Mouse (Mus musculus): ENCODE measurements around the gene Gprin1. TPM values are rescaled to one million over a fixed set of nuclear protein-coding genes. Genes with fewer than 3 reads are reported as not detected.

Gene Gprin1
- polyA plus RNA-seq, 1 experiment from 2014 or later, result not detected

- H3K9ac ChIP-seq (replicated peaks; ENCODE audit: low read depth), result no peak overlapping the region
- no peak overlapping the region for H3K27ac ChIP-seq (ENCODE audit: low read length)
- DNase-seq (ENCODE audit: low spot score), result no peak
- 2% methylated on average over 8 of the region's 8 CpGs for WGBS
- no peak for ATAC-seq
- no peak overlapping the region for H3K4me2 ChIP-seq (replicated peaks; ENCODE audit: low read depth, low read length)
- H3K36me3 ChIP-seq (ENCODE audit: insufficient read depth, low read length), result no peaks in the 10 kb centered on the region
- H3K27me3 ChIP-seq (replicated peaks; ENCODE audit: insufficient read depth, low read length), result peaks cover 16% of the 10 kb centered on the region
- no peak overlapping the region for H3K4me3 ChIP-seq (ENCODE audit: low read depth, low read length)
- H3K4me1 ChIP-seq (ENCODE audit: insufficient read depth, low read depth, low read length), result peaks cover 5% of the 10 kb centered on the region; the same call in 1 of the 2 replicates
- no peaks in the 10 kb centered on the region for H3K9me3 ChIP-seq (ENCODE audit: low read length)
- no peak for TF ChIP-seq CTCF (IDR thresholded peaks at IDR 0.05)
These were observed 1.0 kb upstream of the Gprin1 start for GRCm38 (mm10) chr13:54750699-54751098.

DNA sequence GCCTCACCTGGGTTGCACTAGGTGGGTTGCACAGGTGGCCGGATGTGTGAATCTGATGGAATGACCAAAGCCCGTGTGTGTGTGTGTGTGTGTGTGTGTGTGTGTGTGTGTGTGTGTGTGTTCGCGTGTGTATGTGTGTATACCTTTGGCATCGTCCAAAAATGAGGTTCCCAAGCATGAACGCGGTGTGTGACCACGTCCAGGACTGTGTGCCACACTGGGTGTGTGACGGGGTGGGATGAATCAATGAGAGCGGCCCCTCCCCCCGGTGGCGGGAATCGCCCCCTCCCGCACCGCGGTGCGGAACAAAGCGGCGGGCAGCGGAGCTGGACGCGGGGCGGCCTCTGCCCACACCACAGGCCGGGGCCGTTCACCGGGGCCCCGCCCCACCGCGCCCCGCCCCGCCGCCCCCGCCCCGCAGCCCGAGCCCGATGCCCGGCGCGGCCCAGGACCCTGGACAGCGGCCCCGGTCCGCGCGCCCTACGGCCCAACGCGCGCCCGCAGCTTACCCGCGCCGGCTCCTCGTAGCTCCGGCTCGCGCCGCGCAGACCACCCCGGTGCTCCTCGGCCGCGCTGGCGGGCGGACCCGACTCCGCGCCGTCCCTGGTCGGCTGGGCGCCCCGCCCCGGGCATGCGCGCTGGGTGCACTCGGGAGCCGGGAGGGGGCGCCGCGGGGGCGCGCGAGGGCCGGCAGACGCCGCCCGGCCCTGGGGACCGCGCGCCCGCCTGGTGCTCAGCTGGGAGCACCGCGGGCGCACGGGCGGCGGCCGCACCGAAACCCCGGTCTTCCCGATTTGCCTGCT, 412 bp downstream of the Gprin1 start:
- Histone ChIP-seq H3K27ac (ENCODE audit: low read length) (no peak overlapping the region), H3K36me3 (ENCODE audit: insufficient read depth, low read length) (no peaks in the 10 kb centered on the region), H3K9me3 (ENCODE audit: low read length) (no peaks in the 10 kb centered on the region), H3K4me3 (ENCODE audit: low read depth, low read length) (peak overlapping the region; percentile 45), H3K9ac (replicated peaks; ENCODE audit: low read depth) (no peak overlapping the region), H3K4me2 (replicated peaks; ENCODE audit: low read depth, low read length) (peak overlapping the region; percentile 75), H3K4me1 (ENCODE audit: insufficient read depth, low read depth, low read length) (peaks cover 5% of the 10 kb centered on the region; the same call in 1 of the 2 replicates), H3K27me3 (replicated peaks; ENCODE audit: insufficient read depth, low read length) (peaks cover 12% of the 10 kb centered on the region)
- DNase-seq (ENCODE audit: low spot score) (peak; percentile 32), ATAC-seq (peak; percentile 82)
- TF ChIP-seq CTCF (IDR thresholded peaks at IDR 0.05), result no peak
- no peak for TF ChIP-seq EP300 (IDR thresholded peaks at IDR 0.05)
- WGBS, result 6% methylated on average over 14 of the region's 100 CpGs

- no peak for DNase-seq (ENCODE audit: low spot score)
- H3K9ac ChIP-seq (replicated peaks; ENCODE audit: low read depth), result no peak overlapping the region
- peaks cover 12% of the 10 kb centered on the region for H3K27me3 ChIP-seq (replicated peaks; ENCODE audit: insufficient read depth, low read length)
- no peaks in the 10 kb centered on the region for H3K9me3 ChIP-seq (ENCODE audit: low read length)
- H3K4me3 ChIP-seq (ENCODE audit: low read depth, low read length), result no peak overlapping the region
- H3K36me3 ChIP-seq (ENCODE audit: insufficient read depth, low read length), result no peaks in the 10 kb centered on the region
- H3K4me2 ChIP-seq (replicated peaks; ENCODE audit: low read depth, low read length), result no peak overlapping the region
- no peak for TF ChIP-seq CTCF (IDR thresholded peaks at IDR 0.05)
- TF ChIP-seq EP300 (IDR thresholded peaks at IDR 0.05), result no peak
- no peak for ATAC-seq
- WGBS, result 41% methylated on average over 10 of the region's 10 CpGs
- no peak overlapping the region for H3K27ac ChIP-seq (ENCODE audit: low read length)
- H3K4me1 ChIP-seq (ENCODE audit: insufficient read depth, low read depth, low read length), result peaks cover 5% of the 10 kb centered on the region; the same call in 1 of the 2 replicates
These were observed 983 bp downstream of the Gprin1 start for GRCm38 (mm10) chr13:54748721-54749060.

- peaks cover 5% of the 10 kb centered on the region; the same call in 1 of the 2 replicates for H3K4me1 ChIP-seq (ENCODE audit: insufficient read depth, low read depth, low read length)
- ATAC-seq, result no peak
These were observed 1.5 kb downstream of the Gprin1 start for GRCm38 (mm10) chr13:54748190-54748589.

DNA sequence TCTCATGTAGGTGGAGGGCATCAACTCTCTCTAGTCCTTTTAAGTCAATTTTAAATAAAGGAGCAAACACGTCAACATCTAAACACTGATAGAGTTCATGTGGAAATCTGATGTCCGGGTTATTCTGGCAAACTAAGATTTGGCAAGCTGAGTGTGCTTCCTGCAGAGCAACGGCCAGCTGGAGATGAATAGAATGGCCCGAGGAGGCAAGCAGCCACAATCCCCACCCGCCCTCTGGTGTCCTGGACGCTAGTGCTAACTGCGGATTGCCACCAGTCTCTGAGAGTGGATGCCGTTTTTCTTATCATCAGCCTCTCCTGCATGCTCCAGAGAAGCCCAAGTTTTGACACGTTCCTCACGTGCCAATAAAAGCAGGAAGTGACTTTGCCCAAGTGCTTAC, 2.8 kb downstream of the Gprin1 start:
- WGBS, result 36% methylated on average over 10 of the region's 10 CpGs
- DNase-seq (ENCODE audit: low spot score), result no peak
- TF ChIP-seq EP300 (IDR thresholded peaks at IDR 0.05) (no peak), CTCF (IDR thresholded peaks at IDR 0.05) (no peak)
- Histone ChIP-seq H3K4me2 (replicated peaks; ENCODE audit: low read depth, low read length) (no peak overlapping the region), H3K27me3 (replicated peaks; ENCODE audit: insufficient read depth, low read length) (peaks cover 12% of the 10 kb centered on the region), H3K9me3 (ENCODE audit: low read length) (no peaks in the 10 kb centered on the region), H3K4me1 (ENCODE audit: insufficient read depth, low read depth, low read length) (peaks cover 5% of the 10 kb centered on the region; the same call in 1 of the 2 replicates), H3K36me3 (ENCODE audit: insufficient read depth, low read length) (no peaks in the 10 kb centered on the region), H3K27ac (ENCODE audit: low read length) (no peak overlapping the region), H3K9ac (replicated peaks; ENCODE audit: low read depth) (no peak overlapping the region), H3K4me3 (ENCODE audit: low read depth, low read length) (no peak overlapping the region)
- no peak for ATAC-seq

More at GRCm38 (mm10) chr13:54748190-54748589, 1.5 kb downstream of the Gprin1 start:
- Histone ChIP-seq H3K4me2 (replicated peaks; ENCODE audit: low read depth, low read length) (no peak overlapping the region), H3K36me3 (ENCODE audit: insufficient read depth, low read length) (no peaks in the 10 kb centered on the region), H3K27ac (ENCODE audit: low read length) (no peak overlapping the region), H3K9me3 (ENCODE audit: low read length) (no peaks in the 10 kb centered on the region), H3K9ac (replicated peaks; ENCODE audit: low read depth) (no peak overlapping the region), H3K27me3 (replicated peaks; ENCODE audit: insufficient read depth, low read length) (peaks cover 12% of the 10 kb centered on the region), H3K4me3 (ENCODE audit: low read depth, low read length) (no peak overlapping the region)
- TF ChIP-seq CTCF (IDR thresholded peaks at IDR 0.05) (no peak), EP300 (IDR thresholded peaks at IDR 0.05) (no peak)
- no peak for DNase-seq (ENCODE audit: low spot score)
- 81% methylated on average over 8 of the region's 8 CpGs for WGBS

- TF ChIP-seq CTCF (IDR thresholded peaks at IDR 0.05) (no peak), EP300 (IDR thresholded peaks at IDR 0.05) (no peak)
- Histone ChIP-seq H3K27me3 (replicated peaks; ENCODE audit: insufficient read depth, low read length) (peaks cover 12% of the 10 kb centered on the region), H3K27ac (ENCODE audit: low read length) (no peak overlapping the region), H3K4me1 (ENCODE audit: insufficient read depth, low read depth, low read length) (peaks cover 5% of the 10 kb centered on the region; the same call in 1 of the 2 replicates), H3K4me3 (ENCODE audit: low read depth, low read length) (no peak overlapping the region), H3K36me3 (ENCODE audit: insufficient read depth, low read length) (no peaks in the 10 kb centered on the region), H3K9me3 (ENCODE audit: low read length) (no peaks in the 10 kb centered on the region), H3K9ac (replicated peaks; ENCODE audit: low read depth) (no peak overlapping the region), H3K4me2 (replicated peaks; ENCODE audit: low read depth, low read length) (no peak overlapping the region)
- whole genome bisulfite sequencing, result 31% methylated on average over 6 of the region's 6 CpGs
- ATAC-seq (no peak), DNase-seq (ENCODE audit: low spot score) (no peak)
These were observed 3.6 kb downstream of the Gprin1 start for GRCm38 (mm10) chr13:54746110-54746509.
